Mouse (Mus musculus) testis, adult 2 months (tissue): ENCODE data around the gene Krtap4-7. TPM values are rescaled to one million over a fixed set of nuclear protein-coding genes. Genes with fewer than 3 reads are reported as not detected.
"Not testable (repeated sequence)": the region's sequence is repeated elsewhere in the genome, so short reads cannot be mapped to it uniquely, and the experiment has no call there.

Experiments
- H3K27ac ChIP-seq: fragments of 200-500 bp; 2 replicates; pipeline ENCODE4 v1.5.1; 2012; ENCODE audit warnings: low read depth, low read length; ENCODE audit not compliant: control insufficient read depth, insufficient read depth
- H3K27me3 ChIP-seq: fragments of 200-500 bp; 2 replicates; pipeline ENCODE4 v1.6.1; 2012; ENCODE audit warnings: mild to moderate bottlenecking, low read length, moderate library complexity; ENCODE audit not compliant: control insufficient read depth, insufficient read depth
- H3K36me3 ChIP-seq: fragments of 200-500 bp; 2 replicates; pipeline ENCODE4 v1.6.1; 2012; ENCODE audit warnings: mild to moderate bottlenecking, low read length; ENCODE audit not compliant: control insufficient read depth, insufficient read depth
- H3K4me1 ChIP-seq: fragments of 200-500 bp; 2 replicates; pipeline ENCODE4 v1.6.1; 2012; ENCODE audit warnings: low read length; ENCODE audit not compliant: control insufficient read depth, insufficient read depth
- H3K4me3 ChIP-seq: fragments of 200-500 bp; 2 replicates; pipeline ENCODE4 v1.5.1; 2012; ENCODE audit warnings: low read depth, mild to moderate bottlenecking, low read length, moderate library complexity, mixed read lengths; ENCODE audit not compliant: control insufficient read depth
- CTCF ChIP-seq: fragments of 200-500 bp; IDR thresholded peaks from 2 replicates; pipeline ENCODE4 v1.5.1; 2012; ENCODE audit warnings: low read depth, mild to moderate bottlenecking, inconsistent platforms, low read length, moderate library complexity; ENCODE audit not compliant: control insufficient read depth, insufficient read depth, insufficient replicate concordance
- POLR2A ChIP-seq: fragments of 200-500 bp; IDR thresholded peaks from 2 replicates; pipeline ENCODE4 v1.6.1; 2012; ENCODE audit warnings: low read depth, mild to moderate bottlenecking, inconsistent platforms, low read length, moderate library complexity; ENCODE audit not compliant: control insufficient read depth
- polyA plus RNA-seq: library from polyadenylated mRNA; depleted of rRNA; stranded (reverse); fragments of >200 nt; gene quantifications from 2 replicates; pipeline ENCODE4 v1.2.3, GENCODE M21; 2012; rRNA removed

Gene Krtap4-7
- polyA plus RNA-seq, result not detected in 2 replicates

DNA sequence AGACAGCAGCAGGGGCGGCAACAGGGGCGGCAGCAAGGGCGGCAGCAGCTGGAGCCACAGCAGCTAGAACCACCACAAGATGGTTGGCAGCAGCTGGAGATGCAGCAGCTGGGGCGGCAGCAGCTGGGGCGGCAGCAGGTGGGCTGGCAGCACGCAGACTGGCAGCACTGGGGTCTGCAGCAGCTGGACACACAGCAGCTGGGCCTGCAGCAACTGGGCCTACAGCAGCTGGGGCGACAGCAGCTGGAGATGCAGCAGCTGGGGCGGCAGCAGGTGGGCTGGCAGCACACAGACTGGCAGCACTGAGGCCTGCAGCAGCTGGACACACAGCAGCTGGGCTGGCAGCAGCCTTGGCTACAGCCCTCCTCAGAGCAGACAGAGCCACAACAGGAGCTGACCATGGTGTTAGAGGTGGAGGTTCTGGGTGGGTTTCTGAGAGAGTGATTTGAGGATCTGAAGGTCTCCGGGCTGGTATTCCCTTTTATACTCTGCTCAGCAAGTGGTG lies at the start of gene Krtap4-7:
Gene Krtap4-7, minus strand, starts transcription at position 455 of the 505 bp plus-strand sequence.
- H3K4me3 ChIP-seq, H3K36me3 ChIP-seq, H3K27ac ChIP-seq, H3K4me1 ChIP-seq, H3K27me3 ChIP-seq: not testable (repeated sequence)

DNA sequence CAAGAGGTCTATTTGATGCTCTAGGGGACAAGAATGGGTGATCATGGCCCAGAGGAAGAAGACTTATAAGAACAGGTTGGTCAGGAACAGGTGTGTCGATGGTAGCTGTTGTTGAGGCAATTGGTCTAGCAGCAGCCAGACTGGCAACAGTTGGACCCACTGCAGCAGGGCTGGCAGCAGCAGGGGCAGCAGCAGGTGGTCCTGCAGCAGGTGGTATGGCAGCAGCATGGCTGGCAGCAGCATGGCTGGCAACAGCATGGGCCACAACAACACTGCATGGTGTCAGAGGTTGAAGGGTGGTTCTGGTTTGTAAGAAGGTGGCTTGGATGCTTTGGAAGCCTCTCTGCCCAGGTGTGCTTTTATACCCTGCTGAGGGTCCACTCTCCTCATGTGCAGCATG lies 46.6 kb upstream of the Krtap4-7 start, which contains the start of gene Gm14190:
Gene Gm14190, minus strand, starts transcription at position 278 of the 400 bp plus-strand sequence.
- TF ChIP-seq CTCF (no peak), POLR2A (no peak)

DNA sequence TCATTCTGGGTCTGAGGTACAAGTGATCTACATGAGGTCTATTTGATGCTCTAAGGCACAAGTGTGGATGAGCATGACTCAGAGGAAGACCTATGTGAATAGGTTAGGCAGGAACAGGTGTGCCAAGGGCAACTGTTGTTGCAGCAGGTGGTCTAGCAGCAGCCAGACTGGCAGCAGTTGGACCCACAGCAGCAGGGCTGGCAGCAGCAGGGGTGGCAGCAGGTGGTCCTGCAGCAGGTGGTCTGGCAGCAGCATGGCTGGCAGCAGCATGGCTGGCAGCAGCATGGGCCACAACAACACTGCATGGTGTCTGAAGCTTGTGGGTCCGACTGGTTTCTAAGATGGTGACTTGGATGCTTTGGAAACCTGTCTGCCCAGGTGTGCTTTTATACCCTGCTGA lies 41.3 kb upstream of the Krtap4-7 start:
- not testable (repeated sequence) for H3K27me3 ChIP-seq, H3K36me3 ChIP-seq, H3K4me1 ChIP-seq, H3K27ac ChIP-seq, H3K4me3 ChIP-seq

More for the DNA sequence above, 46.6 kb upstream of the Krtap4-7 start, which contains the start of gene Gm14190:
- no peaks in the 10 kb centered on the region for H3K36me3 ChIP-seq
- H3K4me3 ChIP-seq, result no peak within 1 kb of the TSS
- no peaks in the 10 kb centered on the region for H3K4me1 ChIP-seq
- H3K27me3 ChIP-seq, result no peaks in the 10 kb centered on the region
- H3K27ac ChIP-seq, result no peak within 1 kb of the TSS

DNA sequence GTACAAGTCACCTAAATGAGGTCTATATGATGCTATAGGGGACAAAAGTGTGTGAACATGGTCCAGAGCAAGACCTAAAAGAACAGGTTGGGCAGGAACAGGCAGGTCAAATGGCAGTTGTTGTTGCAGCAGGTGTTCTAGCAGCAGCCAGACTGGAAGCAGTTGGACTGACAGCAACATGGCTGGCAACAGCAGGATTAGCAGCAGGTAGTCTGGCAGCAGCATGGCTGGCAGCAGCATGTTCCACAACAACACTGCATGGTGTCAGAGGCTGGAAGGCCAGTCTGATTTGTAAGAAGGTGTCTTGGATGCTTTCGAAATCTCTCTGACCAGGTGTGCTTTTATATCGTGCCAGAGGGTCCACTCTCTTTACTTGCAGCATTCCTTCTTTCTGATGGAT lies 39.6 kb upstream of the Krtap4-7 start:
- TF ChIP-seq POLR2A, result no peak
- no peak for TF ChIP-seq CTCF
- no peak overlapping the region for H3K4me3 ChIP-seq
- no peaks in the 10 kb centered on the region for H3K4me1 ChIP-seq
- H3K27ac ChIP-seq, result no peak overlapping the region
- no peaks in the 10 kb centered on the region for H3K36me3 ChIP-seq
- H3K27me3 ChIP-seq, result no peaks in the 10 kb centered on the region

DNA sequence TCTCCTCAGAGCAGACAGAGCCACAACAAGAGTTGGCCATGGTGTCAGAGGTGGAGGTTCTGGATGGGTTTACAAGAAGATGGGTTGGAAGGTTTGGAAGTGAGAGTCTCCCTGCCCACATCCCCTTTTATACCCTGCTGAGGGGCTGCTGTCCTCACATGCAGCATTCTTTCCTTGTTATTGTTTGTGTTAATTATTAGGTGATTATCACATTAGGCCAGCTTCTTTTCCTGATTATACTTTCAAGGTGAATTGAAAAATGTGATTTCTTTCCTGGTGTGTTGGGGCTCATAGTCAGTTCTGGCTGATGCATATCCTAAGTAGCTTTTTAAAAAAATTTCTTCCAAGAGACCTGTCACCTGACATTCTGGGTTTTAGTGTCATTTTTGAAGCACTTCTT lies 22.0 kb upstream of the Krtap4-7 start, which contains the start of gene Krtap4-6:
Gene Krtap4-6, minus strand, starts transcription at position 101 of the 400 bp plus-strand sequence.
- no peak within 1 kb of the TSS for H3K27ac ChIP-seq
- no peaks in the 10 kb centered on the region for H3K36me3 ChIP-seq
- H3K27me3 ChIP-seq, result no peaks in the 10 kb centered on the region
- TF ChIP-seq POLR2A, result no peak
- no peak for TF ChIP-seq CTCF
- no peaks in the 10 kb centered on the region for H3K4me1 ChIP-seq
- no peak within 1 kb of the TSS for H3K4me3 ChIP-seq

DNA sequence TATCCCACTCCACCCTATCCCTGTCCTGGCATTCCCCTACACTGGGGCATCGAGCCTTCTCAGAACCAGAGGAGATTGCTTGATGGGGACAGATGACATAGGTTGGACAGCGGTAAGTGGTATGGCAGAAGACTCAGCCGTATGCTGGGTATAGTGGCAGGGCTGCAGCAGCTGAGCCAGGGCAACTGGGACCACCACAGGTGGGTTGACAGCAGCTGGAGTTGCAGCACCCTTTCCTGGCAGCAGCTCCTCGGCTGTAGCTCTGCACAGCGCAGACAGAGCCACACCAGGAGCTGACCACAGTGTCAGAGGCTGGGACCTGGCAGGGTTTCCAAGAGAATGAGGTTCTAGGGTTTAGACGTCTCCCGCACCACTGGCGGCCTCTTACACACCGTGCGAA lies 18.9 kb upstream of the Krtap4-7 start:
- TF ChIP-seq POLR2A (no peak), CTCF (no peak)
- no peak overlapping the region for H3K4me3 ChIP-seq
- no peak overlapping the region for H3K27ac ChIP-seq

DNA sequence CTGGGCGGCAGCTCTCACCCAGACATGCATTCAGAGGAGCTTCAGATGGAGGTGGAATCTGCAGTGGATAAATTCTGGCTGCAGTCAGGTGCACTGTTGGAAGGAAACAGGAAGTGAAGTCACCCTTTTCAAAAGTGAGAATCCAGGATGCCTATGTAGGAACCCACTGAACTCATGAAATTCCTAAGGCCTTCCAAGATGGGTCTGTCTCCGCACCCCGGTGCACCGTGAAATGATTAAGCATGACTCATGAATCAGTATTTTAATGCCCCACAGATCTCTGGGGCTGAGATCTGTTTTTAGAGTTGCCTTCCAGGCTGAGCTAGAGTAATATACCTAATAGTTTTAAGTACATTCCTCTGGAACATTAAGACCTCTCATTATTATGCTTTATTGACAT lies 15.4 kb upstream of the Krtap4-7 start:
- Histone ChIP-seq H3K27ac (no peak overlapping the region), H3K27me3 (no peaks in the 10 kb centered on the region), H3K4me1 (no peaks in the 10 kb centered on the region), H3K36me3 (no peaks in the 10 kb centered on the region), H3K4me3 (no peak overlapping the region)
- TF ChIP-seq CTCF (no peak), POLR2A (no peak)

More for the DNA sequence above, 18.9 kb upstream of the Krtap4-7 start:
- no peaks in the 10 kb centered on the region for H3K36me3 ChIP-seq
- no peaks in the 10 kb centered on the region for H3K27me3 ChIP-seq
- no peaks in the 10 kb centered on the region for H3K4me1 ChIP-seq

DNA sequence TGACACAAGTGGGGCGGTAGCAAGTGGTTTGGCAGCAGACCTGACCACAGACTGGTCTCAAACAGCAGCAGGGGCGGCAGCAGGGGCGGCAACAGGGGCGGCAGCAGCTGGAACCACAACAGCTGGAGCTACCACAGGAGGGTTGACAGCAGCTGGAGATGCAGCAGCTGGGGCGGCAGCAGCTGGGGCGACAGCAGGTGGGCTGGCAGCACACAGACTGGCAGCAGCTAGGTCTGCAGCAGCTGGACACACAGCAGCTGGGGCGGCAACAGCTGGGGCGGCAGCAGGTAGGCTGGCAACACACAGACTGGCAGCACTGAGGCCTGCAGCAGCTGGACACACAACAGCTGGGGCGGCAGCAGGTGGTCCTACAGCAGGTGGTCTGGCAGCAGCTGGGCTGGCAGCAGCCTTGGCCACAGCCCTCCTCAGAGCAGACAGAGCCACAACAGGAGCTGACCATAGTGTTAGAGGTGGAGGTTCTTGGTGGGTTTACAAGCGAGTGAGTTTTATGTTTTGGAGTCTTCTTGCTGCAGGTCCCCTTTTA lies 14.7 kb upstream of the Krtap4-7 start, which contains the start of gene Gm11563:
Gene Gm11563, minus strand, starts transcription at position 494 of the 544 bp plus-strand sequence.
- H3K4me1 ChIP-seq, H3K27ac ChIP-seq, H3K36me3 ChIP-seq: not testable (repeated sequence)

More for the DNA sequence above, 14.7 kb upstream of the Krtap4-7 start, which contains the start of gene Gm11563:
- not testable (repeated sequence) for H3K27me3 ChIP-seq, H3K4me3 ChIP-seq
